Mouse (Mus musculus) brain, adult 2 months (tissue): ENCODE data around the gene Adamts17.
A peak's percentile ranks its signal among the peaks of the same experiment; 100 is the strongest.

ENCODE experiments used
- DNase-seq: peaks from one replicate; pipeline ENCODE4 v3.0.0; 2011; ENCODE audit warnings: low read depth, low spot score

The Adamts17 gene

GRCm38 (mm10) chr7:67064627-67065305, 225.2 kb downstream of the Adamts17 start:
- DNase-seq = peak; percentile 88

- DNase-seq = no peak
Observed at GRCm38 (mm10) chr7:67065631-67066030, 226.1 kb downstream of the Adamts17 start.

DNA sequence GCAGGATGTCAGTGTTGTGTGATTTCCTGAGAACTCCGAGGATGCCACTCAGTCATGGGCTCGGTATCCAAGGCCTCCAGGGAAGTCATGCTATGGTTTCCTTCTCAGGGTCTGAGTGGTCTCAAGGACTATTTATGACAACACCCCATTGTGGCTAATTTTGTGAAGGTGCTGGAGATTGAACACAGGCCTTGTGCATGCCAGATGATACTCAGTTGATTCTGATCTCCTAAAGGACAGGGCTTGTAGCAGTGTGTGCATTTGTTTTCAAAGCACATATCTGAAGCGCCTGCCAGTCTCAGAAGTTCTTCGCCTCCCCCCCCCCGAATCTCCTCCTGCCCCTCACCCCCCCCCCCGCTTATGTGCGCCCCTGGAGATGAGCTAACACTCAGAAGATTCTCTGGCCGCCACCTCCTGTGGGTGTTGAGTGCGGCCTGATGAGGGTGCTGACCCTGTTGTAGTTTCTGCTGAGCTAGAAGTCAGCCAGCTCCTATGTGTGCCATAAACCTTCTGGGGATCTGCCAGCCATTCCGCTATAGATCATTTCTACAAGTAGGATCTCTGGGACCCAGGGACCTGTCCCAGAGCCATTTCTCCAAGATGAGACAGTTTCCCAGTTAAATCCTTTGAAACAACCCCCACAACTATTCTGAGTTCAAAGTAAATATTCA, 232.6 kb downstream of the Adamts17 start:
- DNase-seq = no peak

DNA sequence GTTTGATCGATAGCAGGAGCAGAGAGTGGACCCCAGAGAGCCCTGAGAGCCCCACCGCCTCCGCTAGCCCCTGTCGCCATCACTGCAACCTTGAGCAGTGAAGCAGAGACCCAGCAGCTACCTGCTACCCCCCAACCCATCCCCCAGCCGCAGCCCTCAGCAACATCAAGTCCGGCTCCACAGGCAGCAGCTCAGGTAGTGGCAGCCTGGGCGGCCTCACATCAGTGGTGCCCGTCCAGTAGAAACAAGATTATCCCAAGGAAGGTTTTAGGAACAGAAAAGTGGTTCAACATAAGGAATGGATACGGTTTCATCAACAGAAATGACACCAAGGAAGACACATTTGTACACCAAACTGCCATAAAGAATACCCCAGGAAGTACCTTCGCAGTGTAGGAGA, 243.2 kb downstream of the Adamts17 start:
- no peak for DNase-seq

DNA sequence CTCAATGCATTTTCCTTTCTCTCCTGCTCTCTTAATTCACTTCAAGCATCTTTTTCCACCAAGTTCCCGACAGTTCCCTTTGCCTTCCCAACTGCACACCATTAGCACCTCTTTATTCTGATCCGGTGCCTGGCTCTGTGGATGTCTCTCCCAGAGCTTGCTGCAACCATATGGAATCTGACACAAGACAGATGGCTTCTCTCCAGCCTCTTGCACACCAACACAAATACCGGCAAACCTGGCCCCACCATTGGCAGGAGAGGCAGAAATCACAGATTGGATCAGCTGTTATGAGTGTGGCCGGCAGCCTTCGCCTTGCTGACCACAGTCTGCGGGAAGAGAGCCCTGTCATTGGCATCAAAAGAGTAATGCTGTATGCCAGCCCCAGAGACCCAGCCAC, 248.2 kb downstream of the Adamts17 start:
- peak; percentile 99 for DNase-seq

DNA sequence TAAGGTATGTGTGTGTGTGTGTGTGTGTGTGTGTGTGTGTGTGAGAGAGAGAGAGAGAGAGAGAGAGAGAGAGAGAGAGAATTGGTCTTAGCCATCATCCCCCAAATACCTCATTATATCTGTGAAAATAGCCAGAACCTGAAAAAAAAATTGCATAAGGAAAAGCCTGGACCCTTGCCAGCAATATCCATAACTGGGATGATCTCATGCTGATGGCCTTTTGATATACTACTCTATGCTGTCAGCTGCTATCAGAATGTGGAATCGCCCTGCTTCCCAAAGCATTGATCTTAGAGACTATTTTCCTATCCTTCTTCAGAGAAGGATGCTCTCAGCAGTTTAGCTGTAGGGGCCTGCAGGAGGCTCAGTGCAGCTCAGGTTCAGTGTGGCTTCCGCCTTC, 257.6 kb downstream of the Adamts17 start:
- DNase-seq = no peak

- DNase-seq = no peak
Observed at GRCm38 (mm10) chr7:67101418-67101973, 262.0 kb downstream of the Adamts17 start.

DNA sequence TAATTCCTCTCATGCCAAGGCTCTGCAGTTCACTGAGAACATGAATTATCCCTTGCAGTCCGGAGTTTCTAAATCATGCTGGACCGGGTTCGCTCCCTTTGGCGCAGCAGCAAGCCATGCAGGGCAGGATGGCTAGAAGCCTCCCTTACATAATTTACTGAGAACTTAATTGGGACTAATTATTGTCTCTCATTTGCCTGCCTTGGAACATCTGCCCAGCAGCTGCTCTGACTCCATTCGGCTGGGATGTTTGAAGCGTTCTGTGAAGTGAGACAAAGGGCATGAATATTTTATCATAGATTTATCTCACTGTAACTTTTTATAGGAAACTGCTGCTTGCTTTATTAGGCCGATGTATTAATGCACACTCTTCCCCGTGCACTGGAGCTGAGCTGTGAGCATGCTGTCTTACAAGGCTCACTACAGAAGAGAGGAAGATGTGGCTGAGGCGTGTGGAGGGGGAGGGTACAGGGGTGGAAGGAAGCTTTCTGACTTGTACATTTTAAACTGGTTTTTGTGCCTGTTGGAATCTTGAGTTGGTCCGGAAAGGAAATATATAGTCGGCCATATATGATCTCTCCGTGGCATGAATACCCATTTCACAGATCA, 271.1 kb downstream of the Adamts17 start:
- DNase-seq = peak; percentile 57

- peak; percentile 9 for DNase-seq
Observed at GRCm38 (mm10) chr7:67112495-67113216, 273.1 kb downstream of the Adamts17 start.

DNA sequence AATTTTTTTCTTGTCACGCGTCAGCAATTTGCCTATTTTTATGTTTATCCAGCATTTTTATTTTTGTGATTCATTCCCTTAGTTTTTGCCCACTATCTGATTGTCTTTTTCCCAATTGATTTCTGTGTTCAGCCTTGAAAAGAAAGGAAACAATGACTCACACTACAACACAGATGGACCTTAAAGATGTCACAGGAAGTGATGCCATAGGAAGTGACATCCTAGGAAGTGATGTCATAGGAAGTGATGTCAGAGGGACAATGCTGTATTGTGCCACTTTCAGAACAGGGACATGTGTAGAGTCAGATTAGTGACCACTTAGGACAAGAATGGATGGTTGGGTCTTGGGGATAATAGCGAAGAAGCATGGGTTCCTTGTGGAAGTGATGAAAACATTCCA, 274.5 kb downstream of the Adamts17 start:
- DNase-seq = peak; percentile 20

DNA sequence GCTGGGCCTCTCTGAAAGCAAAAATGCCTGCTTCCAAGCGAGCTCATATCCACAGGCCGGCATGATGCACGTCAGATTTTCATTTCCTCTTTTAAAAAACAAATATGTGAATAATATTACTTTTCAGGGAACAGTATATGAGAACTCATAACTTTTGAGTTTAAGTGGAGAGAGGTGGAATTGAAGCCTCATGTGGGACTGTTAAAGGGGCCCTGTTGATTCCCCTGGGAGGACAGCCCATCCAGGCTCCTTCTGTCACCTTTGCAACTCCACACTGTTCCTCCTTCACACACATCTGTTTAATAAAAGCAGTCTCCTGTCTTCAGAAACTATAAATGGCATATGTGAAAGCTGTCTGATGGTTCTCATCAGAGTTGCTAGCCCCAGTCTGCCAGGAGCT, 275.5 kb downstream of the Adamts17 start:
- no peak for DNase-seq

DNA sequence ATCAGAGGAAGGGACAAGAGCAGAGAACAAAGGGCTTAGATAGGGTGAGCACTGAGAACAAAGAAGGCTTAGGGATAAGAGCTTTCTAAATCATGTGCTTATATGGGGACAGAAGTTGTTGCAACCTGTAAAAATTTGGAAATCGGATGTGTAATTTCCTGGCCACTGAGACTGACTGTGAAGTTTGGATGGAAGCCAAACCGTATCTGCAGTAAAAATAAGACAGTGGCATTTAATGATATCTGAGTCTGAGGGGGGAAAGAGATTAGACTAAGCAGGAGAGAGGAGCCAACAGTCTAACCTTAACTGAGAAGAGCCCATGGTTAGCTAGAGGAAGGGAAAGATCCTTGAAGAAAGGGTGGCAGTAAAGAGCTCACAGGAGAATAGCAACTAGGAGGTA, 295.6 kb downstream of the Adamts17 start:
- DNase-seq = peak; percentile 30

DNA sequence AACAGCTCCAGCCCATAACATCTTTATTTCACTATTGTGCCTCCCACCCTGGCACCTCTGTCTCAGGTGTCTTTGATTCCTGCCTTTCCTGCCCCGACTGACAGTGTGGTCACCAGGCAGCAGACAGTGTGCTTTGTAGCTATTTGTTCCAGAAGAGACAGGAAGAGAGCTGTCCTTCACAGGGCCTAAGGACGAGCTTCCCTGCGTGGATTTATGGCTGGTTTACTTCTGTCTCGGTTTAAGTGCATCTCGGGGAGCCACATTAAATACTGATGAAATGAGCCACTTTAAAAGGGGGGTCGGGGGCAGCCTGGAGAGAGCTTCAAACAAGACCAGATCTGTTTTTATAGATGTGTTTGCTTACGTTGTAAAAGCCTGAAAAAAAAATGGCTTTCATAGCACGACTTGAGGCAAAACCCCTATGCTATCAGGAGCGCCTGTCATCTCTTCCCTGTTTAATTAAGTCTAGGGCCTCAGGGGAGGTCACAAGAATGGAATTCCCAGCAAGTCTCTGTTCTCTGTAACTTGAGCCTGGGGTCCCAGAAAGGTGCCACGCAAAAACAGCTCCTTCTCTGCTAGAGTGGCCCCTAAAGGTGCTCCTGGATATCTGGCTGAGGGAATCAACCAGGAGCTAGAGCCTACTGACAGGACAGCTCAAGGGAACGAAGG, 302.9 kb downstream of the Adamts17 start:
- DNase-seq = peak; percentile 5

DNA sequence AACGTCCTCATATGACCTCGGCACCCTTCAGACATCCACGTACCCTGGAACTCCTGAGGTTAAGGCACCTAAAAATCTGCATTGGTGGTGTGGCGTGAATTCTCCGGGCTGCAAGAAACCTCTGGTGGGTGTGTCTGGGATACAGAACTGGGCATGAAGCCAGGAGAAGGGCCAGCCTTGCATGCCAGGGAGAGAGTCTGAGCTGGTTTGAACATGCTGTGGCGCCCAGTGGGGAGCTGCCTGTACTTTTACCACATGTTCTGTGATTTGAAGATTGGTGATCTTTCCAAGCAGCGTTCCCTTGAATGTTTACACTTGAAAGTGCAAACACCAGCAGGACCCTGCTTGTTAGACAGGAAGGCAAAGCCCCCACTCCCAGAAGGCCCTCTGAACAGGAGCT, 306.2 kb downstream of the Adamts17 start:
- DNase-seq = peak; percentile 20

GRCm38 (mm10) chr7:67146151-67146550, 306.6 kb downstream of the Adamts17 start:
- no peak for DNase-seq

DNA sequence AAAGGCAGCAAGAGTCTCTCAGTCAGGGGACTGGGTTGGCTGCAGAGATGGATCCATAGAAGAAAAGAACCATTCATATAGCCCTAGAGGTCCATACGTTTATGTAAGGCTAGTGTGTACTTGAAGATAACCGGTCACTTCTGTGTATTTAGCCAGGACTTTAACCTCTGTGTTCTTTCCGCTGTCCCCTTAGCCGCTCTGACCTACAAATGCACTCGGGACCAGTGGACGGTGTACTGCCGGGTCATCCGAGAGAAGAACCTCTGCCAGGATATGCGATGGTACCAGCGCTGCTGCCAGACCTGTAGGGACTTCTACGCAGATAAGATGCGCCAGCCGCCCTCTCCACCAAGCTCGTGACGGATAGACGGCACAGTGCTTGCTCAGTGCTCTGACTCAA, 310.2 kb downstream of the Adamts17 start:
- DNase-seq = no peak

GRCm38 (mm10) chr7:67152626-67153025, 313.1 kb downstream of the Adamts17 start:
- DNase-seq = peak; percentile 7

DNA sequence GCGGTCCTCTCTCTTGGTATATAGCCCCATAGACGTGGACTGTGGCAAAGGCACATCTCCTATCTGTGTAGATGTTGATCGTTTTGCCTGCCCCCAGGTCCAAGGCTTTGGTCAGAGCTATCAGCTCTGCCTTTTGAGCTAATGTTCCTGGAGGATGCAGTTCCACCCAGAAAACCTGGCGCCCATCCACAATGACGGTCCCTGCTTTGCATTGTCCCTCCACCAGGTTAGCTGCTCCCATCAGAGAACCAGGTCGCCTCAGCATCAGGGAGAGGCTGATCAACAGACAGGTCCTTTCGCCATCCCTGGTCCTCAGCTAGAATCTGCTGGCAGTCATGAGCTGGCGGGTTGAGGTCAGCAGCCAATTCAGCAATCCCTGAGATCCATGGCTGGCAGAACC, 322.6 kb downstream of the Adamts17 start:
- DNase-seq = no peak

- no peak for DNase-seq
Observed at GRCm38 (mm10) chr7:67168288-67168687, 328.8 kb downstream of the Adamts17 start.

DNA sequence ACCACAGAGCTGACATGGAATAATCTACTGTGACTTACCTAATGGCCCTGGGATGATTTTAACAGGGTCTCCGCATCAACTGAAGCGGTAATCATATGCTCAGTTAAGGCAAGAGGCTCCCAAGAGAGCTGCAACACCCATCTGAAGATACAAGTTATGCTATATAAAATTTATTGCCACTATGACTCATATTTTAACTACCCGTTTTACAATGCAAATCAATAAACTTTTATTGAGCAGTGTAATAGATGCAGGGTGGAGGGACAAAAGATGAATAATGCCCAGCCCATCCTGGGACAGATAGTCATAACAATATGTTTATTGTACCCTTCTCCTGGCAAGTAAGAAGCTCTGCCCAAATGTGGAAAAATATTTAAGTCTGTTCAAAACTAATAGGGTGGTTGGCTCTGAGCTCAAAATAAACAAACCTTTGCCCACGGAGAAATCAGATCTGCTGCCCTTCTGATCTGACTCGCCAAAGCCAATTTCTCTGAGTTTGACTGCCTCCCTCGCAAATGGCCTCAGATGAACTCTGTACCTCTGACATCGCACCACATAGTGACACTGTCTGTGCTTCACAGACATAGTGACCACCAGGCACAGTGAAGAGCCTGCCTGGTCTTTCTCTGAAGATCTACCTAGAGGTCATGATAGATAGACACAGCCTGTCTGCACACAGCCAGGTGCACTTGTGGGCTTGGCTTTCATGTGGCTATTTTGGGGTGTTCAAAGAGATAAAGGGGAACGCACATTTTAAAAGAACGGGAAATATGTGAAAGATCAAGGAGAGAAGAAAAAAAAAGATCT, 329.4 kb downstream of the Adamts17 start:
- peak; percentile 16 for DNase-seq
